Mouse (Mus musculus) stomach, embryonic 16.5 days (tissue): ENCODE data around the gene Tango2. TPM values are rescaled to one million over a fixed set of nuclear protein-coding genes. Genes with fewer than 3 reads are reported as not detected.

Experiments
- ATAC-seq: fragments of 200-750 bp; cut with Nextera tagmentation; 2 replicates; pipeline ENCODE4 v1.8.0; 2017; ENCODE audit warnings: moderate number of reproducible peaks, moderate TSS enrichment; ENCODE audit not compliant: insufficient read depth, low FRiP score
- H3K27ac ChIP-seq: fragments of 300-500 bp; sonication (generic); 2 replicates; pipeline ENCODE4 v1.5.1; 2014; ENCODE audit warnings: low read length
- H3K27me3 ChIP-seq: fragments of 300-500 bp; sonication (generic); 2 replicates; pipeline ENCODE4 v1.6.1; 2014; ENCODE audit warnings: low read length, control low read depth, mixed read lengths; ENCODE audit not compliant: control insufficient read depth, insufficient read depth
- H3K36me3 ChIP-seq: fragments of 300-500 bp; sonication (generic); 2 replicates; pipeline ENCODE4 v1.6.1; 2014; ENCODE audit warnings: low read length; ENCODE audit not compliant: control insufficient read depth, insufficient read depth
- H3K4me1 ChIP-seq: fragments of 300-500 bp; sonication (generic); 2 replicates; pipeline ENCODE4 v1.6.1; 2014; ENCODE audit warnings: low read length, control low read depth, mixed read lengths; ENCODE audit not compliant: control insufficient read depth, insufficient read depth
- H3K4me2 ChIP-seq: fragments of 300-500 bp; sonication (generic); 2 replicates; pipeline ENCODE4 v1.6.1; 2014; ENCODE audit warnings: low read depth, low read length, mixed read lengths
- H3K4me3 ChIP-seq: fragments of 300-500 bp; sonication (generic); replicated peaks from 2 replicates; pipeline ENCODE4 v1.5.1; 2014; ENCODE audit warnings: mild to moderate bottlenecking, low read length
- H3K9ac ChIP-seq: fragments of 300-500 bp; sonication (generic); 2 replicates; pipeline ENCODE4 v1.6.1; 2014; ENCODE audit warnings: low read length
- H3K9me3 ChIP-seq: fragments of 300-500 bp; sonication (generic); replicated peaks from 2 replicates; pipeline ENCODE4 v1.6.1; 2016; ENCODE audit warnings: low read length, control low read depth; ENCODE audit not compliant: control insufficient read depth
- WGBS: fragments of 180-500 bp; shearing (Covaris S2); extraction: QIAGEN DNeasy Blood & Tissue Kit; methylation state at CpG from one replicate; pipeline ENCODE4 v1.1.7; 2014; 5-methylcytosine and 5-hydroxymethylcytosine counted together
- polyA plus RNA-seq: library from polyadenylated mRNA; unstranded; fragments of >200 nt; fragmentation: Nextera tagmentation; extraction: Ambion mirVana; gene quantifications from 2 replicates; pipeline ENCODE4 v1.2.1, GENCODE M21; 2015

Tango2 gene
- polyA plus RNA-seq, 1 experiment from 2014 or later: 32.7 TPM

GRCm38 (mm10) chr16:18339866-18340265, 8.0 kb downstream of the Tango2 start:
- Histone ChIP-seq H3K4me2 (no peak overlapping the region), H3K27me3 (no peaks in the 10 kb centered on the region), H3K4me1 (peaks cover 20% of the 10 kb centered on the region), H3K36me3 (no peaks in the 10 kb centered on the region), H3K27ac (no peak overlapping the region), H3K4me3 (no peak overlapping the region), H3K9me3 (no peaks in the 10 kb centered on the region), H3K9ac (no peak overlapping the region)
- no peak for ATAC-seq
- WGBS: 45% methylated on average over 1 of the region's 1 CpGs

DNA sequence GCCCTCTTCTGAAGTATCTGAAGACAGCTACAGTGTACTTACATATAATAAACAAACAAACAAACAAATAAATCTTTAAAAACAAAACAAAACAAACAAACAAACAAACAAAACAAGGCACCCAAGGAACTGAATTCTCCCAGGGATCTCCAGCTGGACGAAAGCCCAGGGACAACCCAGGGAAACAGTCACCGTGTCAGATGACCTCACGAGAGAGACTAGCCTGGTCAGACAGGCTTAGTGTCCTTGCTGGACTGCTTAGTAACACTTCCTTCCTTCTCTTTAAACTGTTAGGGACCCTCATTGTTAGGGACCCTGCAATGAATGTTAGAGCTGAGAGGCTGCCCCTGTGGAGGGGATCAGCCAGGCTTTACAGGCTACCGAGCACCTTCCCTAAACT, 10.6 kb downstream of the Tango2 start:
- no peak for ATAC-seq

GRCm38 (mm10) chr16:18335981-18336380, 11.9 kb downstream of the Tango2 start:
- no peak overlapping the region for H3K9ac ChIP-seq
- no peak overlapping the region for H3K4me2 ChIP-seq

More for the DNA sequence above, 10.6 kb downstream of the Tango2 start:
- Histone ChIP-seq H3K4me1 (peaks cover 5% of the 10 kb centered on the region), H3K27me3 (no peaks in the 10 kb centered on the region), H3K9ac (no peak overlapping the region), H3K9me3 (no peaks in the 10 kb centered on the region), H3K4me2 (no peak overlapping the region), H3K27ac (no peak overlapping the region), H3K4me3 (no peak overlapping the region), H3K36me3 (no peaks in the 10 kb centered on the region)
- 89% methylated on average over 4 of the region's 4 CpGs for WGBS

GRCm38 (mm10) chr16:18333976-18334375, 13.9 kb downstream of the Tango2 start:
- H3K4me1 ChIP-seq: no peaks in the 10 kb centered on the region
- no peak overlapping the region for H3K9ac ChIP-seq
- WGBS: 84% methylated on average over 3 of the region's 3 CpGs
- no peaks in the 10 kb centered on the region for H3K9me3 ChIP-seq
- H3K27me3 ChIP-seq: no peaks in the 10 kb centered on the region
- H3K36me3 ChIP-seq: no peaks in the 10 kb centered on the region
- no peak overlapping the region for H3K4me2 ChIP-seq
- H3K4me3 ChIP-seq: no peak overlapping the region
- no peak overlapping the region for H3K27ac ChIP-seq
- no peak for ATAC-seq

More at GRCm38 (mm10) chr16:18335981-18336380, 11.9 kb downstream of the Tango2 start:
- H3K4me1 ChIP-seq: peaks cover 5% of the 10 kb centered on the region
- no peak for ATAC-seq
- H3K9me3 ChIP-seq: no peaks in the 10 kb centered on the region
- no peak overlapping the region for H3K27ac ChIP-seq
- H3K27me3 ChIP-seq: no peaks in the 10 kb centered on the region
- H3K4me3 ChIP-seq: no peak overlapping the region
- no peaks in the 10 kb centered on the region for H3K36me3 ChIP-seq
- 92% methylated on average over 3 of the region's 3 CpGs for WGBS

DNA sequence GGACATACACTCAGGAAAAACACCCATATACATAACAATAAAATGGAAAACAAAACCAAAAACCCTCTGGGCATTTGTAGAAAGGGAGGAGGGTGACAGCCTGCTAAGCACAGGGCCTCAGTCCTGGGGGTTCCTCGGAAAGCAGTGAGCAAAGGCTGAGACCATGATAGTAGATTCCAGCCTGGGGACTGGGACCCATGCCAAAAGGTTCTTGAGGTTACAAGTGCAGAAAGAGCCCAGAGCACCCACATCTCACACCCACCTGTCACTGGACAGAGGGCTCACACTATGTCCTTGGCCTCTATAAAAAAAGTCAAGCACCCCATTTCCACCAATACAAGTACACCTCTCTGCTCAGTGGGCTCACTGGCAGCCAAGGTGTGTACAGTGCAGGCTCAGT, 19.4 kb downstream of the Tango2 start:
- 64% methylated on average over 1 of the region's 1 CpGs for WGBS
- H3K9ac ChIP-seq: no peak overlapping the region
- H3K27ac ChIP-seq: no peak overlapping the region
- H3K4me2 ChIP-seq: no peak overlapping the region
- no peaks in the 10 kb centered on the region for H3K4me1 ChIP-seq
- no peaks in the 10 kb centered on the region for H3K27me3 ChIP-seq
- no peak for ATAC-seq
- H3K9me3 ChIP-seq: no peaks in the 10 kb centered on the region
- no peak overlapping the region for H3K4me3 ChIP-seq
- no peaks in the 10 kb centered on the region for H3K36me3 ChIP-seq

DNA sequence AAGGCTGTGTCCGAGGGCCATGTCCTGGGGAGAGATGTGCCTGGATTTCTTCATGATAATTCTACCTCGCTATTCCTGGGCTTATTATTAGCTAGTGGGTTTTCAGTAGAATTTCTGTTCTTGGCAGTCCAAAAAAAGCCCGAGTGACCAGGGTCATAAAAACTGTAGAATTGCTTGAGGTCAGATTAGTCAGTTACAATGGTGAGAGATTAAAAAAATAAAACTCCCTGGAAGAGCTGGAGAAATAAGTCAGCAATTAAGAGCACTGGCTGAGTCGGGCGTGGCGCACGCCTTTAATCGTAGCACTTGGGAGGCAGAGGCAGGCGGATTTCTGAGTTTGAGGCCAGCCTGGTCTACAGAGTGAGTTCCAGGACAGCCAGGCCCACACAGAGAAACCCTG, 20.0 kb downstream of the Tango2 start:
- Histone ChIP-seq H3K27ac (no peak overlapping the region), H3K27me3 (no peaks in the 10 kb centered on the region), H3K9ac (no peak overlapping the region), H3K36me3 (no peaks in the 10 kb centered on the region), H3K4me2 (no peak overlapping the region), H3K4me3 (no peak overlapping the region), H3K4me1 (no peaks in the 10 kb centered on the region), H3K9me3 (no peaks in the 10 kb centered on the region)
- WGBS: 91% methylated on average over 9 of the region's 9 CpGs
- no peak for ATAC-seq

- H3K9me3 ChIP-seq: no peaks in the 10 kb centered on the region
- no peak overlapping the region for H3K4me2 ChIP-seq
- H3K4me1 ChIP-seq: no peaks in the 10 kb centered on the region
- no peaks in the 10 kb centered on the region for H3K36me3 ChIP-seq
- no peaks in the 10 kb centered on the region for H3K27me3 ChIP-seq
- no peak overlapping the region for H3K27ac ChIP-seq
- ATAC-seq: no peak
- H3K4me3 ChIP-seq: no peak overlapping the region
- H3K9ac ChIP-seq: no peak overlapping the region
- WGBS: 67% methylated on average over 4 of the region's 4 CpGs
Measured at GRCm38 (mm10) chr16:18325741-18326140, 22.2 kb downstream of the Tango2 start.

- Histone ChIP-seq H3K4me3 (no peak overlapping the region), H3K4me2 (no peak overlapping the region), H3K4me1 (no peaks in the 10 kb centered on the region), H3K9me3 (no peaks in the 10 kb centered on the region), H3K27ac (no peak overlapping the region), H3K9ac (no peak overlapping the region), H3K27me3 (no peaks in the 10 kb centered on the region), H3K36me3 (no peaks in the 10 kb centered on the region)
- ATAC-seq: no peak
- 88% methylated on average over 6 of the region's 6 CpGs for WGBS
Measured at GRCm38 (mm10) chr16:18324031-18324430, 23.9 kb downstream of the Tango2 start.

DNA sequence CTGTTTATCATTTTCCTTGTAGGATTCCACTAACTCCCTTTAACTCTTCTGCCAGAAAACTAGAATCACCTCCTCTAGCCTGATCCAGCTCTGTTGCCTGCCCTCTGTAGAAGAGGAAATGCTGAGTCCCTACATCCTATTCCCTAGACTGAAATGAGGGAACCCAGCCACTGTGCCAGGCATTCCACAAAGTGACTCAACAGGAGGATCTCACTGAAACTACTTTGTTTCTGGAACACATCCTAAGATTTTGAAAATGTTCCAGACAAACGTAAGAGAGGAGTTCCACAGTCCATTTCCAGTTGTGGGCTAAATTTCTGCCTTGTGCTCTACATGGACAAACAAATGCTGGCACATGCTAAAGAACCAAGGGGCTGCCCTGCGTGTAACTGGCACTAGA, 24.4 kb downstream of the Tango2 start:
- Histone ChIP-seq H3K36me3 (no peaks in the 10 kb centered on the region), H3K4me1 (no peaks in the 10 kb centered on the region), H3K27me3 (no peaks in the 10 kb centered on the region), H3K9ac (no peak overlapping the region), H3K4me3 (no peak overlapping the region), H3K9me3 (no peaks in the 10 kb centered on the region), H3K4me2 (no peak overlapping the region), H3K27ac (no peak overlapping the region)
- whole genome bisulfite sequencing: 65% methylated on average over 2 of the region's 2 CpGs
- ATAC-seq: no peak

DNA sequence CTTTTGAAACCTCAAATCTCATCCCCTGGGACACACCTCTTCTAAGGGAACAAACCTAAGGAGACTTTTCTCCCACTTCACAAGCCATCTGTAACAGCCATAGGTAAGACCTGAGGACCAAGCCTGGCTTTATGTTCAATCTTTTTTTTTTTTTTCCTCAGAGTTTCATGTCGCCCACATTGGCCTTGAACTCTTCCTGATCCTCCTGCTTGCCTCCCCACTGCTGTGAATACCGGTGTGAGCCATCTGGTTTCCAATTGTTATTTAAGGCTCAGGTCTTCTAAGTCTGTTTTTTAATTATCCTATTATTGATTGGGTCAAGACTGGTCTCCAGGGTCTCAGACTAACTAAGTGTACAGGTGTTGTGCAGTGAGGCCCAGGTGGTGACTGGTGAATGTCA, 26.5 kb downstream of the Tango2 start:
- Histone ChIP-seq H3K4me1 (no peaks in the 10 kb centered on the region), H3K9ac (no peak overlapping the region), H3K27me3 (no peaks in the 10 kb centered on the region), H3K4me3 (no peak overlapping the region), H3K27ac (no peak overlapping the region), H3K9me3 (no peaks in the 10 kb centered on the region), H3K36me3 (no peaks in the 10 kb centered on the region), H3K4me2 (no peak overlapping the region)
- WGBS: 67% methylated on average over 2 of the region's 2 CpGs
- ATAC-seq: no peak
